Mouse (Mus musculus) heart, adult 2 months (tissue): ENCODE data around the gene Asic2.

Experiments
- CTCF ChIP-seq: fragments of 200-600 bp; IDR thresholded peaks from 2 replicates; pipeline ENCODE4 v1.8.1; 2022; ENCODE audit warnings: antibody characterized with exemption, mild to moderate bottlenecking, moderate library complexity
- EP300 ChIP-seq: fragments of 200-500 bp; IDR thresholded peaks from 2 replicates; pipeline ENCODE4 v1.6.1; 2011; ENCODE audit warnings: low read depth, low read length, control low read depth; ENCODE audit not compliant: insufficient read depth
- POLR2A ChIP-seq: fragments of 200-500 bp; IDR thresholded peaks from 2 replicates; pipeline ENCODE4 v1.6.1; 2011; ENCODE audit warnings: mild to moderate bottlenecking, low read depth, low read length, control low read depth; ENCODE audit not compliant: insufficient read depth

DNA sequence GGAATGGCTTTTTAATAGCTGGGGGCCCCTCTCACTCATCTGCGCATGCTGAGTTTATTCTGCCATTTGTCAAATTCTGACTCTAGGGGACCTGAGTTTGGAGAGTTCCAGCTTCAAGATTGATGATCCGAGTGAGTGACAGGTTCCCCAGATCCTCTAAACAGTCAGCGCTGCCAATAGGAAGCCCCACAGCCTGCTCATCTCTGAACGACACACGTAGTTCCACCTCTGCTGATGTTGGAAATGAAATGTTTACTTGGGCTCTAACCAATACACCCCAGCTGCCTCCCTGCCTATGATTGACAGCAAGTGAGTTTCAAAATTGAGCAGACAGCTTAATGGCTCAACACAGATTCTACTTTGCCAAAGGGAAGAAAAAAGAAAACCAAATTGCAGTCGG, 685.1 kb downstream of the Asic2 start:
- TF ChIP-seq CTCF (no peak), POLR2A (no peak), EP300 (no peak)
